Mouse (Mus musculus): ENCODE results near the gene Pde1b. TPM values are rescaled to one million over a fixed set of nuclear protein-coding genes. Genes with fewer than 3 reads are reported as not detected.

The Pde1b gene
- total RNA-seq, 2 experiments from 2014 or later: 72.2 to 96.7 TPM

GRCm38 (mm10) chr15:103500723-103501122, 2.1 kb upstream of the Pde1b start:
- DNase-seq (ENCODE audit: extremely low spot score in 1 of 2, low spot score in 2 of 2): no peak
- intact Hi-C loops (cut with DNase I): no loop called here

DNA sequence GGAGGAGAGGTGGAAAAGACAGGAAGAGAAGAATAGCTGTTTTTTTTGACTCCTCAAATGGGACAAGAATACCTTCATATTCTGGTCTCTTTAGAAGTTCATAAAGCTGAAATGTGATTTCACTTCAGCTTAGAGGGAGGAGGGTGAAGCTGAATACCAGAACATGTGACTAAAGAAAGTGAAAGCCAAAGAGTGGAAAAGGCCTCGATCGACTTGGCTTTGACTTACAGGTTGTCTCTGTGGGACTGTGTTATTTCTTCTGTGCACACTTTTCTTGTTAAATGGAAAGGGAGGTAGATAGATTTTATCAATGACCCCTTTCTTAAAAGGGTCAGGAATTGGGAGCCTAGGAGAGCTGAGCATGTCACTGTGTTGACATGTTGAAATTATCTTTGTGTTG, 1.6 kb upstream of the Pde1b start:
- DNase-seq (ENCODE audit: extremely low spot score in 1 of 2, low spot score in 2 of 2): no peak
- intact Hi-C loops (cut with DNase I): no loop called here

DNA sequence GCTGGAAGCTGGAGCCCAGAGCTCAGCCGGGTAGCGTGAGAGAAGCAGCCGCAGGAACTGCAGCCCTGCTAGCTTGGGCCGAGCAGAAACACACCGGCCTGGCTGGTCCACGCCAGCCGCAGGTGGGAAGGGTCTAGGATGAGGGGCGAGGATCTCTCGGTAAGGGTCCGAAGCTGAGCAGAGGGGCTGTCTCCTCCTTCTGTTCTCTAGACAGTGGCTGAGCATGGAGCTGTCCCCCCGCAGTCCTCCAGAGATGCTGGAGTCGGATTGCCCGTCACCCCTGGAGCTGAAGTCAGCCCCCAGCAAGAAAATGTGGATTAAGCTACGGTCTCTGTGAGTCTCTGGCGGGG, 392 bp downstream of the Pde1b start:
- intact Hi-C loops (cut with DNase I): no loop called here
- no peak for DNase-seq (ENCODE audit: extremely low spot score in 1 of 2, low spot score in 2 of 2)

DNA sequence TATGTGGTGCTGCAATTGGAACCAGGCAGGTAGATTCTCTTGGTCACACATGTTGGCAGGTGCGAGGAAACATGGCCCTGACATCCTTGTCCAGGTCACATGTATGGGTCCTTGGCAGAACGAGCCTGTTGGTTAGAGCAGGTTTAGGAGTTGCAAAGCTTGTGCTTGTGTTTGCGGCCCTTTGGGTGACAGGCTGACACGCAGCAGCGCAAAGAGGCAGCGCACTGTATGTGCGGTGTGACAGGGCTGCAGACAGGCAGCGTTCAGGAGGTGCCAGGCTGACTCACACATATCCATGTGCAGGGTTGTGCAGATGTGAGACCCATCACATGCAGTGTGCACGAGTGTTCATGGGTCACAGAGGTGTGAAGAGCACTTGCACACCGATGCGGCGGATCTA, 826 bp downstream of the Pde1b start:
- intact Hi-C loops (cut with DNase I): no loop called here
- no peak for DNase-seq (ENCODE audit: extremely low spot score in 1 of 2, low spot score in 2 of 2)

DNA sequence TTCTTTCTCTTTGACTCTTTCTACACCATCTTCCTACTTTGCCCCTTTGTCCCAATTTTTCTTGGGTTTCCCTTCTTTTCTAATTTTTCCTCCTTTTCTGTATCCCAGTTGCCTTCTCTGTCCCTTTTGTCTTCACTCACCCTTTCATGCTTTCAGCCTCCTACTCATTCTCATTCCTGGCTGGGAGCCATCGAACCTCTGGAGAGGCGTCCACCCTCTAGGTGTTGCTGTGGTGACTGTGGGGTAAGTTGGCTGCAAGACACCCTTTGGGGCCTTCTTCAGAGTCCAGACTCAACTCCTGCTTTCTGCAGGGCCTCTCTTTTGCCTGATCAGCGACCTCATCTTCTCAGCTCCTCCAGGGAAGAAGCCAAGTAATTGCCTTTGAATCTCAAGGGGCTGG, 6.5 kb downstream of the Pde1b start:
- intact Hi-C loops (cut with DNase I): no loop called here
- no peak for DNase-seq (ENCODE audit: extremely low spot score in 1 of 2, low spot score in 2 of 2)

DNA sequence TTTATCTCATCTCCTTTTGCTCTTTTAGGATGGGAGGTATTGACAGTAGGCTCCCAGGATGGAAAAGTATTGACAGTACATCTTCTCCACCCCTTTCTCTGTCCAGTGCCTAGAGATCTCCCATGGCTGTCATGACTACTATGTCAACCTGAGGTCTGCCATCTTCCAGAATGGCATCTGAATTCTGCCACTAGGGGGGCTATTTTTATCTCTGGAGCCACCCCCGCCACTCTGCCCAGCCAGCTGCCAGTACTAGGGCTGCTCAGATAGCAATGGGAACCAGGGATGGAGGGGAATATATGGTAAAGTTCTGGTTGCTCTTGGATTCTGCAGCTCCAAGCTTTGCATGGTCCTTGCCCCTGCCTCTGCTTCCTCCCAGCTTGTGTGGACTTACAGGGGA, 8.8 kb downstream of the Pde1b start:
- no peak for DNase-seq (ENCODE audit: extremely low spot score in 1 of 2, low spot score in 2 of 2)
- intact Hi-C loops (cut with DNase I): no loop called here

- intact Hi-C loops (cut with DNase I): no loop called here
- no peak for DNase-seq (ENCODE audit: extremely low spot score in 1 of 2, low spot score in 2 of 2)
Observed at GRCm38 (mm10) chr15:103513621-103514031, 10.8 kb downstream of the Pde1b start.

DNA sequence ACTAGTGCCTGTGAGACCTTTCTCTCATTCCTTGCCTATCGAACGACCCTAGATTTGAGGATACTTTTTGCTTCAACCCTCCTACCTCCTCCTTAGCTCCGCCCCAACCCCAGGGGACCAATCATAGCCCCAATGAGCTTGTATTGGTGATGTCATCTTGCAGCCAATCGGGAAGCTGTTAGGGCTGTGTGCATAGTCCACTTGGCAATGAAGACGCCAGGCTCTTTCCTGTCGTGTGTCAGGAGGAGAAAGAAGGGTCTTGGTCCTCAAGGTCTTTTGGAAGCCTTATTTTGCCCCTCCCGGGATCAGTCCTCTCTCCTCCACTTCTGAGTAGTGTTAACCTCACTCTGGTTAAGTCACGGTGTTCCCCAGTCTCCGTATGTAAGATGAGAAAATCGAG, 11.3 kb downstream of the Pde1b start:
- peak; percentile 84 to 88 for DNase-seq (ENCODE audit: extremely low spot score in 1 of 2, low spot score in 2 of 2)
- intact Hi-C loops (cut with DNase I): no loop called here

- DNase-seq (ENCODE audit: extremely low spot score in 1 of 2, low spot score in 2 of 2): no peak
- intact Hi-C loops (cut with DNase I): no loop called here
Observed at GRCm38 (mm10) chr15:103514914-103515313, 12.1 kb downstream of the Pde1b start.

- intact Hi-C loops (cut with DNase I): no loop called here
- no peak for DNase-seq (ENCODE audit: extremely low spot score in 1 of 2, low spot score in 2 of 2)
Observed at GRCm38 (mm10) chr15:103518600-103519385, 16.0 kb downstream of the Pde1b start.

DNA sequence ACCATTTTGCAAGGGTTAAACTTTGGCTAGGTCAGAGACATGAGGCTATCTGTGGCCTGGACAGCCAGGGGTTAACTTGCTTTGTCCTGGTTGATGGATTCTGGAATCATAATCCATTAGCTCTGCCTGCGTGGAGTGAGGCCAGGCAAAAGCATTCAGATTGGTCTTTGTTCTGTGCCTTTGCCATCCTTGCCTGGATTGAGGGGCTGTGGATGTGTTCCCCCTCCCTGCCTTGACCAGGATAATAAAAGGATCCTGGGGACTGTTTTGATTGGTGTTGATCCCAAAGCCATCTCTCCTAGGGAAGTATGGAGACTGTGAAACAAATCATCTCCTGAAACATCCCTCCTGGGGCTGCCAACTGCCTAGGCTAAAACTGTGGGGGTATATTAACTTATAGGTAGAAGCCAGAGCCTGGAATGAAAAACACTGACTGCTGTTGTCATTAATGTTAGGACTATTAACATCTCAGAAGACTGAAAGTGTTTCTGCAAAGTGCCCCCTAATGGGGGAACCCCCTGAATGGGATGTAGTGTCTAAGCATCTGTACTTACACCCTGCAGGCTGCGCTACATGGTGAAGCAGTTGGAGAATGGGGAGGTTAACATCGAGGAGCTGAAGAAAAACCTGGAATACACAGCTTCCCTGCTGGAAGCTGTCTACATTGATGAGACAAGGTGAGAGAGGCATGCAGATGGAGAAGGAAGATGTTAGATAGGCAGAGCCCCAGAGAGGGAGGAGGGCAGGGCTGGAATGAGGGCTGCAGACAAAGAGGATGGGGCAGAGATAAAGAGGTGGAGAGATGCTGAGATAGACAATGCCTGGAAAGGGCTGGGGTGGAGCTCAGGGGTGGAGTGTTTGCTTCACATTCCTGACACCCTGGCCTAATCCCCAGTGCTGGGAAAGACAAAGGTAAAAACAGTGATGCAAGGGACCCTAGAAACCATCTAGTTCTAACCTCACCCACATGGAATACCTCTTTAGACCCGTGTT, 16.8 kb downstream of the Pde1b start:
- no peak for DNase-seq (ENCODE audit: extremely low spot score in 1 of 2, low spot score in 2 of 2)
- intact Hi-C loops (cut with DNase I): no loop called here

GRCm38 (mm10) chr15:103522458-103523099, 19.7 kb downstream of the Pde1b start:
- DNase-seq (ENCODE audit: extremely low spot score in 1 of 2, low spot score in 2 of 2): peak; percentile 49 to 53
- intact Hi-C loops (cut with DNase I): no loop called here

GRCm38 (mm10) chr15:103523156-103523555, 20.3 kb downstream of the Pde1b start:
- peak in 1 of 2 experiments; percentile 28 for DNase-seq (ENCODE audit: extremely low spot score in 1 of 2, low spot score in 2 of 2)
- intact Hi-C loops (cut with DNase I): no loop called here

- intact Hi-C loops (cut with DNase I): no loop called here
- DNase-seq (ENCODE audit: extremely low spot score in 1 of 2, low spot score in 2 of 2): peak; percentile 49 to 80
Observed at GRCm38 (mm10) chr15:103530372-103530771, 27.5 kb downstream of the Pde1b start.

DNA sequence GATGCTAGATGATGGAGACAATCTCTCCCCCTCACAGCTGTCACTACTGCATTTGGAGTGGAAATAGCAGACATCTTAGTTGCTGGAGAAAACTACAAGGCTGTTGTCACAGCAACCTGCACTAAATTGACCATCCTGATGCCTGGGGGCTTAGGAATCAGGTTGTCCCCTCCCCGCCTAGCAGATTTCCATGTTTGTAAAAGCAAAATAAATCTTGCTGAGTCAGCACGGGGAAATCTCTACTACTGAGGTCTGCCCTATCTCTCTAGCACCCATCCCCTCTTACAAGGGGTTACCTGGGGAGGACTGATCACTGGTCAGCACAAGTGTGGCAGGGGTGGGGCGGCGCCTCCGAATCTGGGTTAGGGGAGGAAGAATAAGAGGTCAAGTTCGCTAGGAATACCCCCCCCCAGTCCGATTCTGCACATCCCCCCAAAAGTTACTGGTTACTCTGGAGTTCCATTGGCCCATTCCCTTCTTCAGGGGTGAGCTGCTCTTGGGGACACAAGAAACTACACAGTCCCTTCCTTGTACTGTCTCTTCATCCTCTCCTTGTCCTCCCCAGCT, 31.3 kb downstream of the Pde1b start:
- intact Hi-C loops (cut with DNase I): no loop called here
- DNase-seq (ENCODE audit: extremely low spot score in 1 of 2, low spot score in 2 of 2): peak in 1 of 2 experiments; percentile 28

GRCm38 (mm10) chr15:103535030-103535429, 32.2 kb downstream of the Pde1b start:
- DNase-seq (ENCODE audit: extremely low spot score in 1 of 2, low spot score in 2 of 2): no peak
- intact Hi-C loops (cut with DNase I): no loop called here

- intact Hi-C loops (cut with DNase I): loop anchor here (2.0 kb wide), 1 partner anchor 51 kb away; no protein-coding TSS in a partner anchor
- DNase-seq (ENCODE audit: extremely low spot score in 1 of 2, low spot score in 2 of 2): peak in 1 of 2 experiments; percentile 16
Observed at GRCm38 (mm10) chr15:103535786-103536185, 33.0 kb downstream of the Pde1b start.

GRCm38 (mm10) chr15:103536456-103536855, 33.6 kb downstream of the Pde1b start:
- no peak for DNase-seq (ENCODE audit: extremely low spot score in 1 of 2, low spot score in 2 of 2)
- intact Hi-C loops (cut with DNase I): loop anchor here (2.0 kb wide), 1 partner anchor 52 kb away; no protein-coding TSS in a partner anchor

Data from left cerebral cortex, postnatal 10 days (tissue).